Mouse (Mus musculus) stomach, postnatal 0 days (tissue): ENCODE results near the gene Lrrc3.

ENCODE experiments used
- CTCF ChIP-seq: IDR thresholded peaks from 2 replicates; pipeline ENCODE4 v1.5.1; 2016; ENCODE audit warnings: antibody characterized with exemption, low read depth, mild to moderate bottlenecking, moderate library complexity
- EP300 ChIP-seq: optimal IDR thresholded peaks from 2 replicates; pipeline ENCODE3; 2016; ENCODE audit warnings: antibody characterized with exemption

- peak; percentile 58 for TF ChIP-seq CTCF
- no peak for TF ChIP-seq EP300
Observed at GRCm38 (mm10) chr10:77886007-77886747, 16.2 kb downstream of the Lrrc3 start.
